Mouse (Mus musculus) bone marrow macrophage, adult 2 months (primary cell): ENCODE measurements around the gene Triml2. TPM values are rescaled to one million over a fixed set of nuclear protein-coding genes. Genes with fewer than 3 reads are reported as not detected.

Experiments
- H3K27ac ChIP-seq: 2 replicates; pipeline ENCODE4 v1.5.1; 2012; ENCODE audit warnings: low read depth, low read length; ENCODE audit not compliant: insufficient read depth
- H3K4me1 ChIP-seq: 2 replicates; pipeline ENCODE4 v1.6.1; 2012; ENCODE audit warnings: low read length; ENCODE audit not compliant: control insufficient read depth, insufficient read depth
- H3K4me3 ChIP-seq: 2 replicates; pipeline ENCODE4 v1.5.1; 2012; ENCODE audit warnings: mild to moderate bottlenecking, low read length, moderate library complexity; ENCODE audit not compliant: insufficient read depth
- CTCF ChIP-seq: IDR thresholded peaks from 2 replicates; pipeline ENCODE4 v1.5.1; 2012; ENCODE audit warnings: low read depth, mild to moderate bottlenecking, low read length, moderate library complexity
- POLR2A ChIP-seq: IDR thresholded peaks from 2 replicates; pipeline ENCODE4 v1.6.1; 2012; ENCODE audit warnings: mild to moderate bottlenecking, low read depth, low read length, borderline replicate concordance
- polyA plus RNA-seq: library from polyadenylated mRNA; stranded (reverse); fragments of >200 nt; gene quantifications from 2 replicates; pipeline ENCODE4 v1.2.4, GENCODE M21; 2012; ENCODE audit not compliant: missing spikeins, insufficient read depth, insufficient read length

The Triml2 gene
- polyA plus RNA-seq, 1 experiment: not detected

DNA sequence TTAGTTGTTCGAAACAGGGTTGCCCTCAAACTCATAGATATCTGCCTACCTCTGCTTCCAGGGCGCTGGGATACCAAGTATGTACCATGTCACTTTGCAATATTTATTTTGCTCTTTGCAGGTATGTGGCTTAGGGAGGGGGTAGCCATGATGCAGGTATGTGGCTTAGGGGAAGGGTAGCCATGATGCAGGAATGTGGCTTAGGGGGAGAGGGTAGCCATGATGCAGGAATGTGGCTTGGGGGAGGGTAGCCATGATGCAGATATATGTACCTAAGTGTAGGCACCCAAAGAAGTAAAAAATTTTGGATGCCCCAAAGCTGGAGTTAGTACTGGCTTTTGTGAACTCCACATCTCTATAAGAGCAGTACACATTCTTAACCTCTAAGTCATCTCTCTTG is 1.9 kb downstream of the Triml2 start:
- no peak for TF ChIP-seq POLR2A
- TF ChIP-seq CTCF: no peak
- Histone ChIP-seq H3K27ac (no peak overlapping the region), H3K4me1 (no peaks in the 10 kb centered on the region), H3K4me3 (no peak overlapping the region)

DNA sequence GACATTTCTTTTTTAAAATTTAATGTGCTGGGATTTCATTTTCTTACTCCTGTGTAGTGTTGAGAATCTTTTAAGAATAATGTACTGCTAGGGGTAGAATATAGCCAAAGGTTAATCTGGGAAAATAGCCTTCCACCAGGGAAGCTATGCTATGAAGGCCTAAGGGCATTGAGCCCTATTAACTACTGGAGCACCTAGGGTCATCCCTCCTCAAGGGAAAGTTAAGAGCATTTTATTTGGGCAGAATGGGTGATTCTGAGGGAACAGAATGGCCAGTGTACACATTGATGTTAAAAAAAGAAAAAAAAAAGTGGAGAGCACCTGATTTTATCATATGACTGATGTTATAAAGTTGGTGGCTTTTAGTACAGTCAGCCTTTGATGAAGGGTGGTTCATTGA is 35.2 kb downstream of the Triml2 start:
- Histone ChIP-seq H3K27ac (no peak overlapping the region), H3K4me3 (no peak overlapping the region), H3K4me1 (no peaks in the 10 kb centered on the region)
- TF ChIP-seq POLR2A (no peak), CTCF (no peak)

GRCm38 (mm10) chr8:43243326-43243725 is 63.0 kb downstream of the Triml2 start:
- Histone ChIP-seq H3K27ac (no peak overlapping the region), H3K4me1 (no peaks in the 10 kb centered on the region), H3K4me3 (no peak overlapping the region)
- TF ChIP-seq POLR2A (no peak), CTCF (no peak)

Other genes starting within 250 kb of the Triml2 start
- 0.28 and 0.41 TPM in 2 replicates for gene Triml1, start 39.1 kb upstream of the Triml2 start, polyA plus RNA-seq
- gene Zfp42, start 126.4 kb downstream of the Triml2 start, polyA plus RNA-seq: not detected in 2 replicates